Mouse (Mus musculus) testis, adult 2 months (tissue): ENCODE data around the gene Tex13c3. TPM values are rescaled to one million over a fixed set of nuclear protein-coding genes. Genes with fewer than 3 reads are reported as not detected.
"Not testable (repeated sequence)": the region's sequence is repeated elsewhere in the genome, so short reads cannot be mapped to it uniquely, and the experiment has no call there.

Source experiments
- H3K27ac ChIP-seq: fragments of 200-500 bp; 2 replicates; pipeline ENCODE4 v1.5.1; 2012; ENCODE audit warnings: low read depth, low read length; ENCODE audit not compliant: control insufficient read depth, insufficient read depth
- H3K27me3 ChIP-seq: fragments of 200-500 bp; 2 replicates; pipeline ENCODE4 v1.6.1; 2012; ENCODE audit warnings: mild to moderate bottlenecking, low read length, moderate library complexity; ENCODE audit not compliant: control insufficient read depth, insufficient read depth
- H3K36me3 ChIP-seq: fragments of 200-500 bp; 2 replicates; pipeline ENCODE4 v1.6.1; 2012; ENCODE audit warnings: mild to moderate bottlenecking, low read length; ENCODE audit not compliant: control insufficient read depth, insufficient read depth
- H3K4me1 ChIP-seq: fragments of 200-500 bp; 2 replicates; pipeline ENCODE4 v1.6.1; 2012; ENCODE audit warnings: low read length; ENCODE audit not compliant: control insufficient read depth, insufficient read depth
- H3K4me3 ChIP-seq: fragments of 200-500 bp; 2 replicates; pipeline ENCODE4 v1.5.1; 2012; ENCODE audit warnings: low read depth, mild to moderate bottlenecking, low read length, moderate library complexity, mixed read lengths; ENCODE audit not compliant: control insufficient read depth
- CTCF ChIP-seq: fragments of 200-500 bp; IDR thresholded peaks from 2 replicates; pipeline ENCODE4 v1.5.1; 2012; ENCODE audit warnings: low read depth, mild to moderate bottlenecking, inconsistent platforms, low read length, moderate library complexity; ENCODE audit not compliant: control insufficient read depth, insufficient read depth, insufficient replicate concordance
- POLR2A ChIP-seq: fragments of 200-500 bp; IDR thresholded peaks from 2 replicates; pipeline ENCODE4 v1.6.1; 2012; ENCODE audit warnings: low read depth, mild to moderate bottlenecking, inconsistent platforms, low read length, moderate library complexity; ENCODE audit not compliant: control insufficient read depth
- polyA plus RNA-seq: library from polyadenylated mRNA; depleted of rRNA; stranded (reverse); fragments of >200 nt; gene quantifications from 2 replicates; pipeline ENCODE4 v1.2.3, GENCODE M21; 2012; rRNA removed

The Tex13c3 gene
- 8.3 and 10.3 TPM in 2 replicates for polyA plus RNA-seq

DNA sequence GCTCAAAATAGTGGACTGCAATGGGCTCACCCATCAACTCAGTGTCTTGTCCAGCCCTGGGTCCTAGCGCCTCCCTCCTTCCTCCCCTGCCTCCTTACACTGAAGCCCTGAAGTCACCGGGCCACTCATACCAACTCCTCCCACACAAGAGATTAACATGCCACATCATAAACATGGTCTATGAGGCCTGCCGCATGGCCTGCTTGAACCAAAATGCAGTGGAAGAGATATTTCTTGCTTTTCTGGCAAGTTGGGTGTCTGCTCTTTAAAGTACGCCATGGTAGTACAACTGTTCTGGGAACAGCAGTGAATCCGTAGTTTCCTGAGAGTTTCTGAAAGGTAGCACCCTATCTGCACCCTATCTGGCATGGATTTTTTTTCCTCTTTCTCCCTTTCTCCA is at the start of gene Tex13c3:
Tex13c3 (minus strand) TSS at position 101 of the 400 bp plus-strand sequence.
- H3K4me1 ChIP-seq, H3K36me3 ChIP-seq, H3K27me3 ChIP-seq, H3K27ac ChIP-seq: not testable (repeated sequence)
- H3K4me3 ChIP-seq = peak within 1 kb of the TSS; percentile 1

DNA sequence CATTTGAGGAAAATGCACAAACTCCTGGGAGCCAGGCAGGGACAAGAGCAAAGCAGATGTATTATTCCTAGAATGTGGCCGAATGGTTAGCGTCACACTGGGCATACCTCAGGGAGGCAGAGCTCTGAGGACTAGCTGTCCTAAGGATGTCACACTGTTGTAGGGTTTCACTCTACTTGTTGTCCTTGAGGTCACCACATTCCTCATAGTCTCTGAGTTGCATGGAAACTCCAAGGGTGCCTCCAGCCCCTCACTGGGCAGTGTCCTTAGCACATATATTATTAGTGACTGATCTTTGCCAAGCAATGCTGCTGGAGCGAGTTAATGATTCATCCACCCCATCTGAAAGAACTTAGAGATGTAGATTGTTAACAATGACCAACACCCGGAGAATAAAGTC is 8.6 kb upstream of the Tex13c3 start:
- Histone ChIP-seq H3K36me3 (no peaks in the 10 kb centered on the region), H3K4me1 (no peaks in the 10 kb centered on the region), H3K4me3 (no peak overlapping the region), H3K27ac (no peak overlapping the region), H3K27me3 (no peaks in the 10 kb centered on the region)
- TF ChIP-seq POLR2A = no peak
- TF ChIP-seq CTCF = no peak
